Mouse (Mus musculus): ENCODE measurements around the gene Matn4. TPM values are rescaled to one million over a fixed set of nuclear protein-coding genes. Genes with fewer than 3 reads are reported as not detected.
A peak's percentile ranks its signal among the peaks of the same experiment; 100 is the strongest.

Matn4 gene
- total and polyA plus RNA-seq, 3 experiments, result 0.26 to 0.70 (median 0.43) TPM

DNA sequence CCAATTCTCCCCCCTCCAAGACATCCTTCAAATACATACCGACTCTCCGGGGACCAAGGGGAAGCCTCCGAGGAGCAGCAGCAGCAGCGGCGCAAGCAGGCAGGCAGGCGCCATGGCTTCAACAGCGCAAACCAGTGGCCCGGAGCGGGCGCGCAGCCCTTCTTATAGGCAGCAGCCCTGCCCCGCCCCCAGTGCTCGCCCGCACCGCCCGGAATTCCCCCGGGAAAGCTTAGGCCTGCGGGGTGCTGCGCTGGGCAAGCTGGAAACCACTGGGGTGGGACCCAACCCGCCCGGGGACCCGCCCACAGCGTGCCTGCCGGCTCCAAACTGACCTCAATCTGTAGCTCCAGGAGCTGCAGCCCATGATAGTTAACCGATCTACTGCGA, 38.1 kb upstream of the Matn4 start:
- peak overlapping the region; percentile 82 for H3K9ac ChIP-seq (ENCODE audit: low read depth, low read length)
- intact Hi-C loops (cut with DNase I), result no loop called here
- H3K79me2 ChIP-seq (replicated peaks; ENCODE audit: control insufficient read depth, insufficient read depth, low read length), result no peaks in the 10 kb centered on the region
- H3K4me1 ChIP-seq (ENCODE audit: control insufficient read depth, insufficient read depth, low read length), result peaks cover 3% of the 10 kb centered on the region; the same call in 1 of the 2 replicates
- TF ChIP-seq CTCF (IDR thresholded peaks at IDR 0.05) (peak; percentile 52), EP300 (IDR thresholded peaks at IDR 0.05; ENCODE audit: insufficient read depth, low read depth, low read length) (no peak), POLR2A (IDR thresholded peaks at IDR 0.05; ENCODE audit: insufficient read depth, low read depth, low read length) (peak; percentile 88)
- DNase-seq, result peak; percentile 90 to 91
- peak overlapping the region; percentile 58 for H3K4me3 ChIP-seq
- H3K27me3 ChIP-seq (ENCODE audit: control insufficient read depth, insufficient read depth, low read length), result no peaks in the 10 kb centered on the region
- WGBS, result 1% methylated on average over 26 of the region's 26 CpGs
- no peaks in the 10 kb centered on the region for H3K36me3 ChIP-seq (ENCODE audit: control insufficient read depth, insufficient read depth, low read length)
- peak overlapping the region; percentile 78 for H3K27ac ChIP-seq

DNA sequence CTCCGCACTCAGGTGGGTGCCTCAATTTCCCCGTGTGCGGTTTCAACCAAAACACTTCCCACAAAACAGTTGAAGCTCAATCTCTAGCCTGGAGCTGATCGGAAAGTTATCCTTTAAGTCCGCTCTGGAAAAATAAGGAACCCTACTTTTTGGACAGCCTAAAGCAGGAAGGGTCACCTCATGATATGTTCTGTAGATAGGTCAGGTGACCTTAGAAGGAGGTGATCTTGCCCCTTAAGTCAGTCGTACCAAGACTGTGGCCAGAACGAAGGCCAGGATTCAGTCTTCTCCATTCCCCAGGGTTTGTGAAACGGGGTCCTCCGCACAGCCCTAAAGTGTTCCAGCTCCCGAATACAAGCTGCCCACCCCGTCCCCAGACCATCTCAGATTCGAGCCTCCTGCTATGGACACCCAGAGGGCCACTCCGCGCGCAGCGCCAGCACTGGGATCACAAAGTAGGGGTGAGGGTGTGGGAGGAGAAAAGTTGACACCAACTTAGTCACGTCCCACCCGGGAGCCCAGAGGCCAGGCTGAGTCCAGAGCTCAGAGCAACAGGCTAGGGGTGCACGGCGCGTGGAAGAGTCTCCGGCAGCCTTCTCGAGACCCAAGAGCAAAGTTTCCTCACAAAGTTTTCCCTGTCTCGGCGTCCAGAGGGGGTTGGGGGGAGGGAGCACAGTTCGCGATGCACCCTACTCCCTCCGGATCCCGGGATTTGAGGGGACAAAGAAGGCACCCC, 37.5 kb upstream of the Matn4 start:
- Histone ChIP-seq H3K27ac (peak overlapping the region; percentile 78), H3K27me3 (ENCODE audit: control insufficient read depth, insufficient read depth, low read length) (no peaks in the 10 kb centered on the region), H3K4me3 (peak overlapping the region; percentile 58), H3K36me3 (ENCODE audit: control insufficient read depth, insufficient read depth, low read length) (no peaks in the 10 kb centered on the region), H3K9ac (ENCODE audit: low read depth, low read length) (peak overlapping the region; percentile 82), H3K4me1 (ENCODE audit: control insufficient read depth, insufficient read depth, low read length) (peaks cover 3% of the 10 kb centered on the region; the same call in 1 of the 2 replicates), H3K79me2 (replicated peaks; ENCODE audit: control insufficient read depth, insufficient read depth, low read length) (no peaks in the 10 kb centered on the region)
- 8% methylated on average over 29 of the region's 29 CpGs for WGBS
- intact Hi-C loops (cut with DNase I), result no loop called here
- TF ChIP-seq POLR2A (IDR thresholded peaks at IDR 0.05; ENCODE audit: insufficient read depth, low read depth, low read length), result no peak
- TF ChIP-seq CTCF (IDR thresholded peaks at IDR 0.05), result no peak
- no peak for TF ChIP-seq EP300 (IDR thresholded peaks at IDR 0.05; ENCODE audit: insufficient read depth, low read depth, low read length)
- DNase-seq, result peak; percentile 62 to 71

DNA sequence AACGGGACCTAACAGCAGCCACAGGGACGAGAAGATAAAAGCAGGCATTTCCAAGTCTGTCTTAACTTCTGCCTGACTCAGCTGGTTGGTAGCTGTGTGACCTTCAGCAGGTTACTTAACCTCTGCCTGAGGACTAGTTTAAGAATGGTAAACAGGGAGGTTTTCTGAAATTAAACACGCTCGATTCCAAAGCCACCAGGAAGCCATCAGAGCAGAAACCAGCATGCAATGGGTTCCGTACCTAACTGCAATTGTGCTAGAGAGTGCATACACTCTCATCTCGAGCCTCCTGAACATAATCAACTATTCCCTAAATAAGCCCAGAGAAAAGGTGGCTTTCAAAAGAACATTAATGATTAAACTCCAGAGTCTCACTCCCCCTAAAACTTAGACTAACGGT, 36.8 kb upstream of the Matn4 start:
- Histone ChIP-seq H3K9ac (ENCODE audit: low read depth, low read length) (no peak overlapping the region; the same call in 1 of the 2 replicates), H3K27ac (peak overlapping the region; percentile 78; the same call in 1 of the 2 replicates), H3K4me3 (peak overlapping the region; percentile 58), H3K36me3 (ENCODE audit: control insufficient read depth, insufficient read depth, low read length) (no peaks in the 10 kb centered on the region), H3K4me1 (ENCODE audit: control insufficient read depth, insufficient read depth, low read length) (peaks cover 4% of the 10 kb centered on the region; the same call in 1 of the 2 replicates), H3K79me2 (replicated peaks; ENCODE audit: control insufficient read depth, insufficient read depth, low read length) (no peaks in the 10 kb centered on the region), H3K27me3 (ENCODE audit: control insufficient read depth, insufficient read depth, low read length) (no peaks in the 10 kb centered on the region)
- 67% methylated on average over 7 of the region's 7 CpGs for WGBS
- DNase-seq, result no peak
- TF ChIP-seq POLR2A (IDR thresholded peaks at IDR 0.05; ENCODE audit: insufficient read depth, low read depth, low read length) (no peak), CTCF (IDR thresholded peaks at IDR 0.05) (no peak), EP300 (IDR thresholded peaks at IDR 0.05; ENCODE audit: insufficient read depth, low read depth, low read length) (no peak)
- intact Hi-C loops (cut with DNase I), result no loop called here

DNA sequence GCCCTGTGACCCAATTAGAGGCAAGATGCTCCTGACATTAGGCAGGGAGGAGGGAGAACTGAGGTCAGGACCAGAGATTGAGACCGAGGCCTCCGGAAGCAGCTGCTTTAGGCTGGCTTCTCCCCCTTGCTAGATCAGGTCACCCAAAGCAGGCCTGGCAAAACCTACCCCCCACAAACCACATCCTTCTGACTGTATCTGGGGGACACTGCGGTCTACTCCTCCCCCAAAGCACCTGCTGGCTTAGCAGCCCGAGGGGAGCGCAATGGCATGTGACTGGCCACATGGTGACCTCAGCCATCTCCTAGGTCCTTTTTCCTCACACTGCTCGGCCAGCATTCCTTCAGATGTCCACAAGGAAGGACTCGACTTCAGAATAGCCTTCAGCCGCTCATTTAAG, 36.2 kb upstream of the Matn4 start:
- H3K9ac ChIP-seq (ENCODE audit: low read depth, low read length), result no peak overlapping the region
- H3K4me1 ChIP-seq (ENCODE audit: control insufficient read depth, insufficient read depth, low read length), result peaks cover 4% of the 10 kb centered on the region; the same call in 1 of the 2 replicates

DNA sequence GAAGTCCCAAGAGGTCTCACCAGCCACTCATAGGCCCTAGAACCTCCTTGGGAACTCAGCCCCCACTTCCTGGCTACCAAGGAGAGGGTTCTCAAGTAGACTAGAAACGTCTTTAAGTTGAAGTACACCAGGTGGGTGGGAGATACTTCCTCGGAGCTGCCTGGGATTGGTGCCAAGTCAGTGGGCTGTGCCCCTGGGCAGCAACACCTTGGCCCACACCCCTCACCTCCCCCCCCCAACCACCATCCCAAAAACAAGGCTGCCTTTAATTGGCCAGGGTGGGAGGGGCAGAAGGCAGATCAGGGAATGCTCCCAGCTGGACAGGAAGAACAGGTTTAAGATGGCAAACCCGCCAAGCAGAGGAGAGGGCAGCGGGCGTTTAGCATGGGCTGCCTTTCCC, 35.4 kb upstream of the Matn4 start:
- Histone ChIP-seq H3K27ac (no peak overlapping the region), H3K4me3 (no peak overlapping the region), H3K4me1 (ENCODE audit: control insufficient read depth, insufficient read depth, low read length) (peaks cover 7% of the 10 kb centered on the region), H3K36me3 (ENCODE audit: control insufficient read depth, insufficient read depth, low read length) (no peaks in the 10 kb centered on the region), H3K79me2 (replicated peaks; ENCODE audit: control insufficient read depth, insufficient read depth, low read length) (no peaks in the 10 kb centered on the region), H3K27me3 (ENCODE audit: control insufficient read depth, insufficient read depth, low read length) (no peaks in the 10 kb centered on the region), H3K9ac (ENCODE audit: low read depth, low read length) (no peak overlapping the region)
- intact Hi-C loops (cut with DNase I), result no loop called here
- no peak for DNase-seq
- WGBS, result 75% methylated on average over 5 of the region's 5 CpGs
- TF ChIP-seq POLR2A (IDR thresholded peaks at IDR 0.05; ENCODE audit: insufficient read depth, low read depth, low read length), result no peak
- no peak for TF ChIP-seq CTCF (IDR thresholded peaks at IDR 0.05)
- no peak for TF ChIP-seq EP300 (IDR thresholded peaks at IDR 0.05; ENCODE audit: insufficient read depth, low read depth, low read length)

More for the DNA sequence above, 36.2 kb upstream of the Matn4 start:
- WGBS, result 65% methylated on average over 8 of the region's 8 CpGs
- TF ChIP-seq CTCF (IDR thresholded peaks at IDR 0.05), result no peak
- no peak for TF ChIP-seq POLR2A (IDR thresholded peaks at IDR 0.05; ENCODE audit: insufficient read depth, low read depth, low read length)
- TF ChIP-seq EP300 (IDR thresholded peaks at IDR 0.05; ENCODE audit: insufficient read depth, low read depth, low read length), result no peak
- H3K79me2 ChIP-seq (replicated peaks; ENCODE audit: control insufficient read depth, insufficient read depth, low read length), result no peaks in the 10 kb centered on the region
- H3K27ac ChIP-seq, result no peak overlapping the region
- intact Hi-C loops (cut with DNase I), result no loop called here
- no peaks in the 10 kb centered on the region for H3K36me3 ChIP-seq (ENCODE audit: control insufficient read depth, insufficient read depth, low read length)
- H3K27me3 ChIP-seq (ENCODE audit: control insufficient read depth, insufficient read depth, low read length), result no peaks in the 10 kb centered on the region
- peak in 1 of 2 experiments; percentile 57 for DNase-seq
- H3K4me3 ChIP-seq, result no peak overlapping the region

DNA sequence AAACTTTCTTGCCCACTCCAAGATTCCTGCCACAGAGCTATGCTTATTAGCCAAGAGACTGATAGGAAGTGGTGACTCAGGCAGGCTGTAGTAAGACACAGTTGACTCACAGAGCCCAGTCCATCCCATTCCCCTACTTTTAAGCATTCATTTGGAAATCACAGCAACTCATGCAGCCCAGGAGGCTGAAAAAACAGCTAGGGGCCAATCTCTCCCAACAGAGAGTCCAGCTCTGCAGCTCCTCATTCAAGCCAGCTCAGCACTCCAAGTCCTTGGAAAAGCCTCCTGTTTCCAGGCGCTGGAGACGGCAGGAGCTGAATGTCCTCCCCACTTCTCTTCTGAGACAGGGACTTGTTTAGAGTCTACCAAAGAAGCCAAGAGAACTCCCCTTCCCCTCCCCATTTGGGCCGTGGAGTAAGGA, 34.1 kb upstream of the Matn4 start:
- H3K27me3 ChIP-seq (ENCODE audit: control insufficient read depth, insufficient read depth, low read length), result no peaks in the 10 kb centered on the region
- no peak overlapping the region for H3K27ac ChIP-seq
- TF ChIP-seq CTCF (IDR thresholded peaks at IDR 0.05) (no peak), EP300 (IDR thresholded peaks at IDR 0.05; ENCODE audit: insufficient read depth, low read depth, low read length) (no peak), POLR2A (IDR thresholded peaks at IDR 0.05; ENCODE audit: insufficient read depth, low read depth, low read length) (no peak)
- peak in 1 of 2 experiments; percentile 37 for DNase-seq
- WGBS, result 51% methylated on average over 3 of the region's 3 CpGs
- H3K4me3 ChIP-seq, result no peak overlapping the region
- intact Hi-C loops (cut with DNase I), result no loop called here
- peaks cover 7% of the 10 kb centered on the region for H3K4me1 ChIP-seq (ENCODE audit: control insufficient read depth, insufficient read depth, low read length)
- no peak overlapping the region for H3K9ac ChIP-seq (ENCODE audit: low read depth, low read length)
- no peaks in the 10 kb centered on the region for H3K79me2 ChIP-seq (replicated peaks; ENCODE audit: control insufficient read depth, insufficient read depth, low read length)
- H3K36me3 ChIP-seq (ENCODE audit: control insufficient read depth, insufficient read depth, low read length), result no peaks in the 10 kb centered on the region

Measured in heart, adult 2 months (tissue).